Mouse (Mus musculus) lung, postnatal 0 days (tissue): ENCODE measurements around the gene Khsrp.

ENCODE experiments used
- CTCF ChIP-seq: IDR thresholded peaks from 2 replicates; pipeline ENCODE4 v1.5.1; 2016; ENCODE audit warnings: antibody characterized with exemption, mild to moderate bottlenecking
- EP300 ChIP-seq: IDR thresholded peaks from 2 replicates; pipeline ENCODE4 v1.6.1; 2016; ENCODE audit warnings: antibody characterized with exemption, mild to moderate bottlenecking, control low read depth

- TF ChIP-seq CTCF (no peak), EP300 (no peak)
Measured at GRCm38 (mm10) chr17:57061069-57061468, 29.7 kb upstream of the Khsrp start.
